Comparison of ENCODE assay signal across 12 mouse cellular contexts in the genomic region with DNA sequence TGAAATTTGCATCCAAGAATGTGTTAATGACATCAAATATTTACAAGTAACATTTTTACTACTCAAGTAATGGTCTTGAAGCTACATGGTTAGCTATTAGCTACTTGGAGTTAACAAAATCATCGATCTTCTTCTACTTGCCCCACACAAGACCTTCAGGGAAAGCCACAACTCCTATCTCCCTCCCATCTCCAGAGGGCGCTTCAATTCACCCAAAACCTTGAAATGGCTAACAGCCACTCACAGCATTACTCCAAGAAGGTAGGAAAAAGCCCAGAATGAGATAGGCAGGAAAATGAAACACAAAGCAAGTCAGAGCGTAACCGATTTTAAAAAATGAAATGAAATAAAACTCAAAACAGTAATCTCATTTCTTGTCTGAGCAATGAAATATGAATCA. TPM values are rescaled to one million over a fixed set of nuclear protein-coding genes. Genes with fewer than 3 reads are reported as not detected.
DNase-seq lines count a peak whose midpoint lies in the region; TF ChIP-seq lines count a peak whose summit lies in the region.
"Had no signal": no experiment of that assay in that cellular context is flagged by ENCODE, and none has a peak within 500 bp of the region (broad histone marks: within the 10 kb centered on the region; RNA-seq: fewer than 3 reads in every experiment).

No protein-coding gene starts in this region.

- 0 out of 2 replicates have a peak overlapping the region, but pooled peaks have one; percentile 31 for H3K4me2 ChIP-seq in CH12.LX (ENCODE audit: insufficient read depth, low read depth, poor library complexity, severe bottlenecking)
- H3K4me2 ChIP-seq: hindbrain, embryonic 13.5 days; lung, embryonic 15.5 days had no signal

- no peak overlapping the region for H3K9ac ChIP-seq in CH12.LX (ENCODE audit: insufficient read depth, low read depth)
- H3K9ac ChIP-seq: hindbrain, embryonic 13.5 days; lung, embryonic 15.5 days had no signal

- DNase-seq in cerebellum, adult 8-10 months, result peak; percentile 6
- DNase-seq in cerebellum, adult 11-12 months, result no peak
- DNase-seq in kidney, adult 9 months, result peak; percentile 25
- DNase-seq in kidney, adult 18-20 months, result no peak
- DNase-seq in CH12.LX (ENCODE audit: extremely low read depth), result no peak
- peak; percentile 20 to 43 for DNase-seq in cerebellum, postnatal 25 days
- DNase-seq in urinary bladder, adult 18-20 months (ENCODE audit: low spot score in 2 of 2), result no peak
- DNase-seq in yolk sac, embryonic 10.5 days (ENCODE audit: low spot score), result no peak
- DNase-seq: gastrocnemius, postnatal 25 days had no signal

- peaks cover 0 to 2% of the 10 kb centered on the region in 2 experiments; a peak in 1 of 4 replicates for H3K4me1 ChIP-seq in CH12.LX (ENCODE audit: control insufficient read depth in 1 of 2, insufficient read depth in 2 of 2)
- H3K4me1 ChIP-seq: lung, embryonic 15.5 days had no signal

- no peaks in the 10 kb centered on the region for H3K9me3 ChIP-seq in CH12.LX (replicated peaks; ENCODE audit: low read length)
- H3K9me3 ChIP-seq: hindbrain, embryonic 13.5 days; lung, embryonic 15.5 days had no signal

- no peaks in the 10 kb centered on the region for H3K79me2 ChIP-seq in CH12.LX (replicated peaks; ENCODE audit: control insufficient read depth, extremely low read depth, insufficient read depth, poor library complexity, severe bottlenecking)

- no peaks in the 10 kb centered on the region for H3K36me3 ChIP-seq in CH12.LX (replicated peaks in 1 of 2; ENCODE audit: control insufficient read depth in 1 of 2, insufficient read depth in 1 of 2, low read length in 1 of 2)
- H3K36me3 ChIP-seq: hindbrain, embryonic 13.5 days; lung, embryonic 15.5 days had no signal

- in situ Hi-C loops in CH12.LX (cut with MboI; ENCODE audit: low pct_ligation_motif_present, low pct_unique_long_range_greater_than_20kb, low sequenced_read_pairs), result loop anchor here (10.0 kb wide), 1 partner anchor 134 kb away; no protein-coding TSS in a partner anchor

- no peak overlapping the region for H3K4me3 ChIP-seq in CH12.LX (replicated peaks in 1 of 3; ENCODE audit: low read depth in 2 of 3, low read length in 2 of 3, poor library complexity in 1 of 3)
- H3K4me3 ChIP-seq: hindbrain, embryonic 13.5 days; lung, embryonic 15.5 days; myocyte had no signal

- H3K27me3 ChIP-seq in CH12.LX (replicated peaks), result no peaks in the 10 kb centered on the region
- H3K27me3 ChIP-seq: hindbrain, embryonic 13.5 days; lung, embryonic 15.5 days had no signal

- TF ChIP-seq POLR2A in CH12.LX (IDR thresholded peaks at IDR 0.05; ENCODE audit: low read depth, low read length), result no peak

- TF ChIP-seq RAD21 in CH12.LX (IDR thresholded peaks at IDR 0.05; ENCODE audit: low read depth, low read length), result peak; percentile 59

- no peak for TF ChIP-seq EP300 in CH12.LX (IDR thresholded peaks at IDR 0.05; ENCODE audit: low read length)

- dilution Hi-C loops in CH12.LX (cut with MboI; ENCODE audit: extremely low pct_ligation_motif_present, extremely low pct_unique_long_range_greater_than_20kb, low sequenced_read_pairs), result no loop called here

- H3K27ac ChIP-seq in CH12.LX (ENCODE audit: insufficient read depth, low read depth), result no peak overlapping the region
- H3K27ac ChIP-seq: hindbrain, embryonic 13.5 days; lung, embryonic 15.5 days had no signal

- TF ChIP-seq CTCF in CH12.LX (conservative IDR thresholded peaks at IDR 0.05 in 1 of 2, IDR thresholded peaks at IDR 0.05 in 1 of 2; ENCODE audit: low read depth in 2 of 2, low read length in 2 of 2), result peak in 1 of 2 experiments; percentile 68; a peak in 2 of 4 replicates

TF ChIP-seq in CH12.LX, 34 proteins besides CTCF, POLR2A, EP300 and RAD21:
- TF ChIP-seq SMC3 (IDR thresholded peaks at IDR 0.05; ENCODE audit: low read depth, low read length) (peak; percentile 64), POLR2AphosphoS2 (IDR thresholded peaks at IDR 0.05; ENCODE audit: low read depth, low read length) (no peak), JUND (conservative IDR thresholded peaks at IDR 0.05; ENCODE audit: low read depth, low read length) (no peak), JUN (IDR thresholded peaks at IDR 0.05; ENCODE audit: insufficient read depth, low read depth, low read length) (no peak)

RNA-seq across cellular contexts. Expression of a gene that starts 44.3 kb away (rescaled TPM):
- total RNA-seq in CH12.LX (2012; rRNA removed) (0.04 TPM in 1 of 2 replicates, not detected in the other), CH12.LX (2014; rRNA removed) (0.12 TPM in 1 of 2 replicates, not detected in the other)
- not detected in 2 replicates for polyA plus RNA-seq in CH12.LX (2012; ENCODE audit: insufficient read length, low read depth)

RNA-seq across cellular contexts. Expression of a gene that starts 51.7 kb away (rescaled TPM):
- total RNA-seq in CH12.LX (2012; rRNA removed) (13.1 and 13.9 TPM in 2 replicates), CH12.LX (2014; rRNA removed) (38.2 and 42.7 TPM in 2 replicates)
- polyA plus RNA-seq in CH12.LX (2012; ENCODE audit: insufficient read length, low read depth), result 16.7 and 30.4 TPM in 2 replicates

Comparison
In these comparisons a context has a peak if more than half of its experiments do, and no peak if none do; other contexts are left out.
1. DNase-seq: peak in cerebellum, adult 8-10 months (single experiment), kidney, adult 9 months (single experiment) and cerebellum, postnatal 25 days (2 of 2); none in cerebellum, adult 11-12 months (single experiment), kidney, adult 18-20 months (single experiment), CH12.LX (single experiment), urinary bladder, adult 18-20 months (0 of 2) and yolk sac, embryonic 10.5 days (single experiment).